Mouse (Mus musculus) urinary bladder, adult 18-20 months (tissue): ENCODE measurements around the gene Ssr2.
A peak's percentile ranks its signal among the peaks of the same experiment; 100 is the strongest.

ENCODE experiments used
- DNase-seq, 2 experiments: peaks; one replicate each; pipeline ENCODE4 v3.0.0; 2022; ENCODE audit warnings: low spot score in 2 of 2, mixed read lengths in 2 of 2

The Ssr2 gene

GRCm38 (mm10) chr3:88575540-88575939 lies at the start of gene Ssr2:
Gene Ssr2 (plus strand): TSS chr3:88575876.
- no peak for DNase-seq

- DNase-seq: peak; percentile 61 to 76
These were observed 49.2 kb upstream of the Ssr2 start for GRCm38 (mm10) chr3:88526157-88527131.

- no peak for DNase-seq
These were observed 48.1 kb upstream of the Ssr2 start for GRCm38 (mm10) chr3:88527565-88527964.

- DNase-seq: no peak
These were observed 47.0 kb upstream of the Ssr2 start for GRCm38 (mm10) chr3:88528646-88529045.

GRCm38 (mm10) chr3:88529204-88530000 lies 46.3 kb upstream of the Ssr2 start:
- DNase-seq: no peak

- DNase-seq: no peak
These were observed 45.4 kb upstream of the Ssr2 start for GRCm38 (mm10) chr3:88530082-88530864.

GRCm38 (mm10) chr3:88531348-88532298 lies 44.1 kb upstream of the Ssr2 start:
- DNase-seq: peak; percentile 79 to 94

- no peak for DNase-seq
These were observed 43.4 kb upstream of the Ssr2 start, which contains the start of gene Mex3a for GRCm38 (mm10) chr3:88532299-88532674. Gene Mex3a (plus strand): TSS chr3:88532395.

- no peak for DNase-seq
These were observed 42.8 kb upstream of the Ssr2 start for GRCm38 (mm10) chr3:88532689-88533511.

GRCm38 (mm10) chr3:88533706-88534105 lies 42.0 kb upstream of the Ssr2 start:
- no peak for DNase-seq

- no peak for DNase-seq
These were observed 40.7 kb upstream of the Ssr2 start for GRCm38 (mm10) chr3:88535005-88535404.

GRCm38 (mm10) chr3:88535527-88535926 lies 40.1 kb upstream of the Ssr2 start:
- DNase-seq: no peak

GRCm38 (mm10) chr3:88536103-88536930 lies 39.4 kb upstream of the Ssr2 start:
- DNase-seq: peak; percentile 60 to 77

- DNase-seq: no peak
These were observed 38.5 kb upstream of the Ssr2 start for GRCm38 (mm10) chr3:88537146-88537545.

- no peak for DNase-seq
These were observed 37.2 kb upstream of the Ssr2 start for GRCm38 (mm10) chr3:88538271-88539145.

- DNase-seq: no peak
These were observed 36.3 kb upstream of the Ssr2 start for GRCm38 (mm10) chr3:88539397-88539796.

- no peak for DNase-seq
These were observed 35.6 kb upstream of the Ssr2 start for GRCm38 (mm10) chr3:88540085-88540484.
